Mouse (Mus musculus): Measurements from ENCODE around the gene Aurka.

Gene Aurka

GRCm38 (mm10) chr2:172370411-172371223 is at the start of gene Aurka, which contains the start of gene Cstf1:
Aurka (minus strand) TSS chr2:172370535.
Cstf1 (plus strand) TSS chr2:172370681.
- peak; percentile 94 for DNase-seq

- no peak for DNase-seq
Measured at GRCm38 (mm10) chr2:172418208-172418607, 47.9 kb upstream of the Aurka start.

GRCm38 (mm10) chr2:172416876-172417275 is 46.5 kb upstream of the Aurka start:
- DNase-seq = no peak

GRCm38 (mm10) chr2:172416218-172416617 is 45.9 kb upstream of the Aurka start:
- no peak for DNase-seq

- DNase-seq = no peak
Measured at GRCm38 (mm10) chr2:172413894-172414293, 43.6 kb upstream of the Aurka start.

- DNase-seq = no peak
Measured at GRCm38 (mm10) chr2:172413273-172413672, 42.9 kb upstream of the Aurka start.

- no peak for DNase-seq
Measured at GRCm38 (mm10) chr2:172412454-172412853, 42.1 kb upstream of the Aurka start.

GRCm38 (mm10) chr2:172411091-172411490 is 40.8 kb upstream of the Aurka start:
- DNase-seq = no peak

GRCm38 (mm10) chr2:172410686-172411085 is 40.4 kb upstream of the Aurka start:
- DNase-seq = no peak

- DNase-seq = no peak
Measured at GRCm38 (mm10) chr2:172407499-172407898, 37.2 kb upstream of the Aurka start.

GRCm38 (mm10) chr2:172406173-172406572 is 35.8 kb upstream of the Aurka start:
- DNase-seq = no peak

- DNase-seq = no peak
Measured at GRCm38 (mm10) chr2:172405011-172405410, 34.7 kb upstream of the Aurka start.

GRCm38 (mm10) chr2:172404239-172404638 is 33.9 kb upstream of the Aurka start:
- no peak for DNase-seq

- no peak for DNase-seq
Measured at GRCm38 (mm10) chr2:172401116-172401825, 30.9 kb upstream of the Aurka start.

- DNase-seq = no peak
Measured at GRCm38 (mm10) chr2:172399901-172400300, 29.6 kb upstream of the Aurka start.

GRCm38 (mm10) chr2:172395961-172396360 is 25.6 kb upstream of the Aurka start:
- DNase-seq = no peak

GRCm38 (mm10) chr2:172394671-172395070 is 24.3 kb upstream of the Aurka start:
- no peak for DNase-seq

GRCm38 (mm10) chr2:172394052-172394392 is 23.7 kb upstream of the Aurka start:
- no peak for DNase-seq

- DNase-seq = no peak
Measured at GRCm38 (mm10) chr2:172393391-172394051, 23.2 kb upstream of the Aurka start, which contains the start of gene Cass4. Cass4 (plus strand) TSS chr2:172393794.

GRCm38 (mm10) chr2:172392041-172392521 is 21.7 kb upstream of the Aurka start:
- DNase-seq = no peak

GRCm38 (mm10) chr2:172390341-172390740 is 20.0 kb upstream of the Aurka start:
- no peak for DNase-seq

- no peak for DNase-seq
Measured at GRCm38 (mm10) chr2:172384715-172385114, 14.4 kb upstream of the Aurka start.

- no peak for DNase-seq
Measured at GRCm38 (mm10) chr2:172381898-172382297, 11.6 kb upstream of the Aurka start.

All from cerebellum, adult 11-12 months (tissue).